Mouse (Mus musculus) heart, postnatal 10 days (tissue): ENCODE measurements at regions not wholly inside any gene's neighbourhood (a gene's known extent, or its start where the extent isn't known, plus 50 kb on each side); places are given as distances from the start of the nearest gene placed in this dataset.
A peak's percentile ranks its signal among the peaks of the same experiment; 100 is the strongest.

Source experiments
- DNase-seq, 2 experiments: peaks; one replicate each; pipeline ENCODE4 v3.0.0; 2021
- intact Hi-C: fragments of 180-260 bp; cut with DNase I; formaldehyde crosslinking; loops from one replicate; pipeline ENCODE4 v1.15.1; 2025

DNA sequence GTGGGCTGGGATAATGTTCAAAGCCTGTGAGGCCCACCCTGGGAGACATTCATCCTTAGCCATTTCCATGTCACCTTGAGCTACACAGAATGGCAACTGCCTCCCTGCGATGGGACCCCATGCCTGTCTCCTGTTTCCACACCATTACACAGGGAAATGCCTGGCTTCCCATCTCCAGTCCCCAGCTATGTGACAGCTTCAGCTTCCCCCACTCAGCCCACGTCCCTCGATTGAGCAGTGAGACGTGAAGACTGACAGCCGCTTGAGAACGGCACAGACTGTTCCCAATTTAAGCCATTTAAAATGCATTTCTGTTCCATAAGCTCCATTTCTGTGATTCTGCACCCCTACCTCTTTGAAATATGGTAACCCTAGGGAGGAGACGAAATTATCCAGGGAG, 243.1 kb upstream of the Vstm2b start:
- intact Hi-C loops: no loop called here
- DNase-seq: no peak

DNA sequence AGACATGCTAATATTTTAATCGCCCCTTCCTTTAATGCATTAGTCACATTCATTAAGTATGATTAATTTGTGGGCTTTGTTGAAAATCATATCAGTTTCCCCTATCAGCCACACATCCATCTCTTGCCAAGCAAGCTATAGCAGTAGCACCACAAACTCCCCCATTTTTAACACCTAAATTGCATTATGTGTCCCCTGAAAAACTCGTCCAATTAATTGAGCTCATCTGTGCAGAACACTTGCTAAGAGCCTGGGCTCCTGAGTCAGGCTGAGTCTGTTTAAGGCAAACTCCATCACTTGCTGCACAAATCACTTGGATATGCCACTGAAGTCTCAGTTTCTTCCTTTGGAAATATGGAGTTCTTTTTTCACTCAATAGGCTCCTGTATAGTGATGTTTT, 242.7 kb upstream of the Vstm2b start:
- intact Hi-C loops: no loop called here
- no peak for DNase-seq

DNA sequence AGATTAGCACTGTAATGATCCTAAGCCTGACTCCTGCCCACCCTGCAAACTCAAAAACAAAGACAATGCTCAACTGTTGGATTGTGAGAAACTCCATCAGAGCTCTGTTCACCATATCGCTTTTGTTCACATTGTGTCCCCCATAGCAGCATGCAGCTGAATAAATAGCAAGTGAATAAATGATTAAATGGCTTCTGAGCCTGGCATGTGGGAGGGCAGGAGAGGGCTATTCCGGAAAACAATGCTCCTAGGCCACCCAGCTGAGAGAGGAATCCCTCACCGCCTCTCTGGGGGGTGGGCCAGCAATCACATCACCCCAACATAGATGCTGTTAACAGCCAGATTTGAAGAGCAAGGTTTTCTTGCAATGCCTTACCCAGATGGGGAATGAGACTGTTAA, 238.5 kb upstream of the Vstm2b start:
- intact Hi-C loops: no loop called here
- DNase-seq: no peak

DNA sequence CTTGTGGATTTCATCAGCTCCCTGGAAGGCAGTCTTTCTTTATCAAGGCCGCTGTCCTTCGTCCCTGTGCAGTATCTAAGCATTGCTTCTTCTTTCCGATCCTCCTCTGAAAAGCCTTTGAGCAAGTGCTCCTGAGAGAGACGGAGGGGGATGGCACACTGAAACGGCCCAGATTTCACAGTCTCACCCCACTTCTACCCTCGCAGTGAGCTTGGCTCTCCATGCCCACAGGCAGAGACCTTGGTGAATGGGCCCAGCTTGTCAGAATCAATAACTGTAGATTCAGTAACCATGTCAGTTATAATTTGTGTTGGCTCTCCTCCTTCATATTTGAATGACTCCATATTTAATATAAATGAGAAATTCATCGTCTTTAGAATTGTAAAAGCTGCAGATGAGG, 234.3 kb upstream of the Vstm2b start:
- DNase-seq: no peak
- intact Hi-C loops: no loop called here

DNA sequence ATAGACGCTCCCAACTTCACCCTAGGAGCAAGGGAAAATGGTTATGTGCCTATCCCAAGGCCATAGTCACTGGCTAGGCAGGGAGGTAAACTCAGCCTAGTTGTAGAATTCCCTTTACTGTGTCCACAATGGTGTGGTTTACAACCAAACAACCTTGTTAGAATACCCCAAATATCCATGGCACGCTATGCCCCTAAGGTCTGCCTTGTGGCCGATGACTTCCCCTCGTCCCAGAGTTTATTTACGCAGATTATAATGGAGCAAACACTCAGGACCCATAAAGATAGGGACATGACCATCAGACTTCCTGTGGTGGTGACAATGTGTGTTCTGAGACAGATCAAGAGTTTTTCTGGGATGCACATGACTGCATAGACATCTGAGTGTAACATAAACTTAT, 231.5 kb upstream of the Vstm2b start:
- intact Hi-C loops: no loop called here
- no peak for DNase-seq

DNA sequence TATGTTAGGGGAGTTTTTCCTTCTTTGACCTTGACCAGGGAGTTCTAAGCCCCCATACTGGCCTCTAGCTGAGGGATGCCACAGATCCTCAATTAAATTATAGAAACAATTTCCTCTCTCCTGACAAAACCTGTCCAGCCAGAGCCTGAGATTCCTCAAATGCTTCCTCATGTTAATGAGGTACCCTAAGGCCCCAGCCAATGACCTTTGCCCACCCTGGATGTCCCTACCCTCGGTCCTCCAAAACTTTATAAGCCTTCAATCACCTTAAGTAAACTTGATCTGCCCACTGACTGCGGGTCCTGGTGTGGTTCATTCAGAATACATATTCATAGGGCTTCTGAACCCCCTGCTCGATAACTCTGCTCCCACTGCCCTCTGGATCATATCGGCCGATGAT, 227.7 kb upstream of the Vstm2b start:
- intact Hi-C loops: no loop called here
- DNase-seq: no peak

DNA sequence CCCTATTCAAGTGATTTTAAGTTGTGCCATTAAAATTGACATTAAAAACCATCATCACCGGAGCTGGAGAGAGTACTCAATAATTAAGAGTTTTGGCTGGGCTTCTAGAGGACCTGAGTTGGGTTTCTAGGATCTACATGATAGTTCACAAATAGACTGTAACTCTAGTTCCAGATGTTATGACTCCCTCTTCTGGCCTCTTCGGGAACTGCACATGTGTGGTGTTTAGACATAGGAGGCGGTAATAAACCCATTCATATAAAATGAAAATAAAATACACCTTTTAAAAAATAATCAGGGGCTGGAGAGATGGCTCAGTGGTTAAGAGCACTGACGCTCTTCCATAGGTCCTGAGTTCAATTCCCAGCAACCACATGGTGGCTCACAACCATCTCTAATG, 227.1 kb upstream of the Vstm2b start:
- DNase-seq: no peak
- intact Hi-C loops: no loop called here

DNA sequence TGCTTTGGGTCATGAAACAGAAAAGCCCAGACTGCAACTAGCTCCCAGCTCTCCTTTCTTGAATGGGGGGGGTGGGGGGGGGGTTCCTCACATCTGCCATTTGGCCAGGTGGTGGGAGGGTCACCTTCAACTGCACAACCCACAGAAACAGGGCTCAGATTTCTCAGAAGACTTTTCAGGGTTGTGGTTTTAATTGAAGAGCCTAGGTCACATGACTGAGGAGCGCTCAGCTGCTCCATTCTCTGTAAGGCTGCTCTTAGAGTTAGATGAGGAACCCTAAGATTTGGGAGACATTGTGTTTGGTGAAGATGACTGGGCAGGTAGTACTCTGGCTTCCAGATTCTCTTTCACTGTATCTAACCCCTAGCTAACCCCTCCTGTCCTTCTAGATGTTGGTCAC, 225.8 kb upstream of the Vstm2b start:
- intact Hi-C loops: no loop called here
- no peak for DNase-seq

DNA sequence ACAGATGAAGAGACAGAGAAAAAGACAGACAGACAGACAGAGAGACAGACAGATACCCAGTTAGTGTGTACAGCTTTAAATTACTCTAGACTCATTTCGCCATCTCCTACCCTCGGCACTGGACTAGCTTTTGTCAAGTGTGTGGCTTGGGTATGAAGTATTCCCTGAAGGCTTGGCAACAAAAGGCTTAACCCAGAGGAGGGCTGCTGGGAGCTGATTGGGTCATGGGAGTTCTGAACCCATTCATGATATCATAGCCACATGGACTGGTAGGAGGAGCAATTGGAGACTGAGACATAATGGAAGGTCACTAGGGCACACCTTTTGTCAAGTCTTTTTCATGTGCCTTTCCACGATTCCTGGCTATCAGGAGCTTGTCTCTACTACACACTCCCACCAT, 223.7 kb upstream of the Vstm2b start:
- intact Hi-C loops: no loop called here
- DNase-seq: no peak

DNA sequence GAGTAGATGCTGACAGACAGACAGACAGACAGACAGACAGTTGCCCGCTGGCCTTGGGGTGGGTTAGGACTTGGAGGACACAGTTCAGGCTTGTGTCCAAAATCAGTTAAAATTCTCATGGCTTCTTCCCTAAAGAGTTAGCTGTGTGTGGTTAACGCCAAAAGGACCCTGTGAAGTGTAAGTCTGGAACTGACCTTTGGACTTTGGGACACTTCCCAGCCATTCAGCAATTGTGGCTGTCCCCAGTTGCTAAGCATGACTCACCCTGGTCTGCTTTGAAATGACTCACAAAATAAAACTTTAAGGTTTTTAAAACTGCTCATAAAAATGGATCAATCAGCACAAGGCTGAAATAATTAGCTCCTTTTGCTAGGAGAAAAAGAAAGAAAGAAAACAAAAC, 220.5 kb upstream of the Vstm2b start:
- DNase-seq: peak; percentile 3 to 15
- intact Hi-C loops: no loop called here

DNA sequence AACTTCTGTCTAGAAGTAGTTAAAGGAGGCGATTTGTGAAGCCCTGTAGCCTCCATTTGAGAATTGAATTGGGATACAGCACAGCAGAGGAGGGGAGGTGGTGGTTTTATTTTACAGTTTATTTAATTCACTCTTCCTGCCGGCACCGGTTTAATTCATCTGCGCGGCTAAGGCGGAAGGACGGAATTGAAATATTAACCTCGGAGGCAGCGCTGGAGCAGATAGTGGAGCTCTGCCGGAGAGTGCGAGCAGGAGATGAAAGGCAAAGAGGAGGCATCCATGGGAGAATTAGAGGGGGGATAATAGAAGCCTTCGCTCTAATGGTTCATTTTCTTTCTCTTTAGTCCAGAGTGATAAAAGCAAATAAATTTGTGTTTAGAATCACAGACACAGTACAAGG, 217.6 kb upstream of the Vstm2b start:
- DNase-seq: no peak
- intact Hi-C loops: no loop called here

DNA sequence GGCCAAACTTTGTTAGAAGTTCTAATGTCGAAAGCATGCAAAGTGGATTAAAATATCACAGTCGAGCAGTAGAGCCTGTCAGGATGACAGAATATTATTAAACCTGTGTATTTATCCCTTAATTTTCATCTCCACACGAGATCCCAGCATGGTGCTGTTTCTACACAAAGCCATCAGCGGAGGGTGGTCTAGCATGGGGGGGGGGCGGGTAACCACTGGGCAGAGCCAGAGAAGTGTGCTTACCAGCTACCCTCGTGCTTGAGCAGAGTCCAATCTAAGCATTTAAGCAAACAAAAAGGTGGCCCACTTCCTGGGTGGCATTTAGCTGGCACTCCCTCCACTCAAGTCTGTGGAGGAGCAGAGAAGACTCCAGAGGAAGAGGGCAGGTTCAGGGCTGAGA, 217.1 kb upstream of the Vstm2b start:
- intact Hi-C loops: no loop called here

DNA sequence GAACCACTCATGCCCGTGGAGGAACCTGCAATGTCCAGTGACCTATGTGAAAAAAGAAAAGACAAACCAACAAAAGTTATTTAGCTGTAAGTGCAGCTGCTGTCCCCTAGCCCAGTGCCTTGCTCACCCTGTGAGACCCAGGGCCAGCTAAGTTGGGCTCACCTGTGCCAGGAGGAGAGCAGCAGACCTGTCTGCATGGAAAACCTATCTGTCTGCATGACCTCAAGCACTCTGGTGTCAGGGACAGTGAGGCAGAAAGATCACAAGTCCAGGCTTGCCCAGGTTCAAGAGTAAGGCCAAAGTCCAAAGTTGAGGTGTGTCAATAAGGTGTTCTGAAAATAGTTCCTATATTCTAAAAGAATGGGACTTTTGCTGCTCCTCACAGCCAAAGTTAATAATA, 215.0 kb upstream of the Vstm2b start:
- DNase-seq: no peak
- intact Hi-C loops: no loop called here

More for the DNA sequence above, 217.1 kb upstream of the Vstm2b start:
- DNase-seq: no peak

DNA sequence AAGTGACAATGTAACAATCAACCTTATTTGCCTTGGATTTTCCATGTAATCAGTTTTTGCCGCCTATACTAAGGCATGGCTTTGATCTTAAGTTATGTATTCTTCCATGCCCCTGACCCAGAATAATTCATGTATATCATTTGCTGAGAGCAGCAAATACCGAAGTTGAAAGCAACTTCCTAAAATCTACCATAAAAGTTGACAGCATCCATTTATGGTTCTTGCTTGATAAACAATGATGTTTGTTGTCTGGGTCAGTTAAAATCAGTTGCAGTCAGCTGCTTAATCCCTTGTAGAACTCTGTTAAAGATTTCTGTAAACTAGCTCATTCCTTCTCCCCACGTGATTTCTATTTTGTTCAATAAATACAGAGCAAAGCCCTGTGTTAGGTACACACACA, 214.5 kb upstream of the Vstm2b start:
- DNase-seq: no peak
- intact Hi-C loops: no loop called here

DNA sequence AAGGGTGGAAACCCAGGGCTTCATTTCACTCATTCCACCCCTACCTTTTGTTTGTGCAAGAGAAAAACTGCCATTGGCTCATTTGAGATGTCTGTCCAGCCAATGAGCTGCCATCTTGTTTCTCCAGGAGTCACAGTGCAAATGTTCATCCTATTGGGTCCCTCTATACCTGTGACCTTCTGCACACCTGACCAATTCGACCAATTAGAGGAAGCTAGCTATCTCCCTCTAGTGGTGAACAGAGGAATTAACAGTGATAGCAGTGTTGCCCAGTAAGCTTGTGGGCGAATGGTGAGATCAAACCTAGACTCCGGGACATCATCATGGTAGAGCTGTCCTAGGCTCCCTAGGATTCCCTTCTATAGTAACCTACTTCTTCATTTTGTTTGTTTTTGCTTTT, 211.1 kb upstream of the Vstm2b start:
- DNase-seq: no peak
- intact Hi-C loops: no loop called here

DNA sequence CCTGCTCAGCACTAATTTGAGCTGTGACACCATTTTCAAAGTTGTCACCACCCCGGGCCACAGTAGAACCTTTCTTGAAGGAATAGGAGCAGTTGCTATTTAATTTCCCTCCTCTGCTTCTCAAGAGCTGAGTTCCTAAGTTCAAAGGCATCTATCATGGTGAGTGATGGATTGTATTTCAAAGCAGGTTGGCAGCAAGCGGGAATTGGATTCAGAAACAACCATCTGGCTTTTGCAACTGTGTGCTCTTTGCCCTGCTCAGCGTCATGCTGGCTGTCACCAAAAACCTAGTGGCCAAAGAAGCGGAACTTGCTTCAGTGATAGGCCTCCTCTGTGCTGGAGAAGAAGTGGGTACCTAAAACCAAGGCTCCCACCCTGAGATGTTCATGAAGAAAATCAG, 209.6 kb upstream of the Vstm2b start:
- intact Hi-C loops: no loop called here
- DNase-seq: no peak

DNA sequence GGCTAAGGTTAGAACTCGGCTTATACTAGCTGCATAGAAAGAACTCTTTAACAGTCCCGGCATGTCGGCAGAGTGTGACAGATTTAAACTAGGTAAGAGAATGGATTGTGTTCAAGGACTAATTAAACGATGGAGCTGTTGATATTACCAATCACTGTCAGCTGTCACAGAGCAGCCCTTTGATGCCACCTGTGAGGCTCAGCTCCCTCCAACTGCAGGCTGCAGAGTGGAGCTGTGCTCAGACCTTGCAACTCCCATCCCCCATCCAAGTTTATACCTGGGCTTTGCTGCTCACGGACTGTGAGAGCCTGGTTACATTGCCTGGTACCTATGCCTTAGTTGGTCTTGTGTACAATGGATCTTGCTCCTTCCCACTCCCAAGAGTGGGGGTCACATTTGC, 204.4 kb upstream of the Vstm2b start:
- no peak for DNase-seq
- intact Hi-C loops: no loop called here

DNA sequence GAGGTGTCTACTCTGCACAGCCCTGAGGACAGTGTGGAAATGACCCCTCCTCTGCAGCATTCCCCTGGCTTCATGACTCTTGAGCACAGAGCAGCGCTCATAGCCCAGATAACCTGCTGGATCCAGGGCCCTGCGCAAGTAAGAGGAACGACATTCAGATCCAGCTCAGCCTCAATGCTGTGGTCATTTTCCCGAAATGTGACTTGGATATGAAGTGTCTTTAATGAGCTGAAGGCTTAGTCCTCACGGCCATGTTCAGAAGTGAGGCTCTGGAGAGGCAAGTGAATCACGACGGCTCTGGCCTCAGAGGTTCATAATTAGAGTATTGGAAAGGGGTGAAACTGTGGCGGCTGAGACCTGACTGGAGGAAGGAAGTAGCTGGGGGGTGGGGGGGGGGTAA, 200.6 kb upstream of the Vstm2b start:
- DNase-seq: no peak
- intact Hi-C loops: no loop called here

DNA sequence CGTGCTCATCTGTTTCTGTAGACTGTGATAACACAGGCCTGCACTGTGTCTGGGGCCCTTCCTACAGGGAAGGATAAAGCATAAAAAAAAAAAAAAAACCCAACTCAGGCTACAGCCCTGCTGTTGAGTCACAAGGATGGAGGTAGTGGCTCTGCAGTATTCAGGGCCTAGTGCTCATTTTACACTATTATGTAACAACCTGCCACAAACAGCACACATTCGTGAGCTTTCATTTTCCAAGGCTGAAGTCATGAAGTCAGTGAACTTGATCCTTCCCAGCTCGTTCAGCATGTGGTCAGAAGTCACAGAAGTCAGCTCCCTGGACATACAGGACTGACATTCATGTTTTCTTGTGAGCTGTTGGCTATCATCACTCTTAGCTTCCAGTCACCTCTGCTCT, 199.8 kb upstream of the Vstm2b start:
- DNase-seq: no peak
- intact Hi-C loops: no loop called here

DNA sequence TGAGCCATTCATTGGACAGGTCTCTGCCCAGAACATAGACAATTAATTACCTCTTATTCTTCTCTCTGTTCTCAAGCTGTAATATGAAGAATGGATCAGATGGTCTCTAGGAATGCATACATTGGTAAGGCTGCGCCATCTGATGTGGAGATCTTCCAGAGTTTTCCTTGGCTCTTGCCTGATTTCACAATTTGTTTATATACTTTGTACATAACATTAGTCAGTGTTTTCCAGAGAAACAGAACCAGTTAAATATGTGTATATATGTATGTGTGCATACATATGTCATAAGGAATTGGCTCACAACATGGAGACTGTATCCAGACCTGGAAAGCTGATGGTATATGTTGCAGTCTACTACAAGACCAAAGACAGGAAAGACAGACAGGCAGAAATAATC, 198.5 kb upstream of the Vstm2b start:
- intact Hi-C loops: no loop called here
- DNase-seq: no peak

DNA sequence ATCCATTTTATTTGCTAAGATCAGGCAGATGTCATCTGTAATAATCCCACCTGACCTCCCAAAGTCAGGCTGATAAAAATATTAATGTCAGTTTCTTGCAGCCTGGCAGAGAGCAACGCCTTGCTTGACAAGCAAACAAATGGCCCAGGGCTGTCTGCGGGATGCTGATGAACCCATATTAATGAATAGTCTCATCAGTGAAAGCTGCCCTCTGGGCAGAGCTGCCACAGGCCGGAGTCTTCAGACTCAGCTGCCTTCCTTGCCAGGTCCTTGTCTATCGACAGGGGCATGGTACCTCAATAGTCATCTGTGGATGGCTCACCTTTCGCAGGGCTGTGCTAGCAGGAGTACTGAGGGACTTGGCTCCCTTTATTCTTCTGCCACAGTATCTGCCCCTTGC, 197.5 kb upstream of the Vstm2b start:
- DNase-seq: no peak

DNA sequence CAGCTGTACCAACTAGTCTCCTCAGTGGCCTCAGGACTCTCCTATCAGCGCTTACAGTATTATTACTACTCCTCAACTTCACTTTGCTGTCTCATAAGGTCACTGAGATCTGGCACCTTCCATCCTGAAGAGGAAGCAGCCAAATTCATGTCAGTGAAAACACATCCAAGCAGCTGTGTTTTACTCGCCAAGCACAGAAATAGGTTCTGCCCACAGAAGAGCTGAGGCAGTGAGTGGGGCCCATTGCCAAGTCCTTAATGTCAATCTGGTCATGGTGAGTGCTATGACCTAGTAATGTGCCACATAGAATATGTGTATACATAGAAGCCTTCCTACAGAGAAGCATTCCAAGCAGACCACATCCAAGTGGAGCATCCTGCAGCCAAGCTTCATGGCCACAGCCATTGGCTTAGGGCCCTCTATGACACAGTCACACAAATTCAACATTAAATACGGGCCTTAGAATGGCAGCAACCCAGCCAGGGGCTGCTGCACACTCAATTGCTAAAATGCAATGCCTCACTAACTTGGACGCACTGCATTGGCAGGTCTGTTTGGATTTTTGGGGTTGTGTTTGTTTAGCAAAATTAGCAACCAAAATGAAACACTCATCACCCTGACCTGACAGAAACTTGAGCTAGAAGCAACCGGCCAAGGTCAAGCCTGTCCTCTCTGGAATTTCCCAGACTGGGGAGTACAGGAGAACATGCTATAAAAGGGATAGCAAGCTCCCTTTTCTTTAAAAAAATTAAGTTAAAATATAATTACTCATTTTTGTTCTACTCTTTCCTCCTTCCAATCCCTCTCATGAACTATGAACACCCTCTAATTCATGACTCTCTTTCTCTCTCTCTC, 195.7 kb upstream of the Vstm2b start:
- intact Hi-C loops: no loop called here
- peak; percentile 23 to 24 for DNase-seq

More for the DNA sequence above, 197.5 kb upstream of the Vstm2b start:
- intact Hi-C loops: no loop called here

DNA sequence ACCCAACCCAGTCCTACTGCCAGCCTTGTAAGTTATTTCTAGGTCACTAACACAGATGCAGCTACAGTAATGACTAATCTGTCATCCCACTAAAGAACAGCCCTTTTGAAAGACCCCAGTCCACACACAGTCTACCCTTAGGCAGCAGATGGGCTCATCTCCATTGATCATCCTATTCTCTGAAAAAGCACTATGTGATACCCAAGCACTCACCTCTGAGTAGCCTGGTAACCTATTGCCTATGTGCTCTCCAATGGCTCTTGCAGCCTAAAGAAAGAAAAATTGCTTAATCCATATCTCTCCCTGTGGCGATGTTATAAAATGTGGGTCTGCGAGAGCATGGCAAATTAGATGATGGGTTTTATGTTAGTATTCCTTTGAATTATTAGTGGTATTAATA, 189.9 kb upstream of the Vstm2b start:
- intact Hi-C loops: no loop called here
- no peak for DNase-seq
